Mouse (Mus musculus) neural tube, embryonic 12.5 days (tissue): ENCODE results near the gene Glipr2. TPM values are rescaled to one million over a fixed set of nuclear protein-coding genes. Genes with fewer than 3 reads are reported as not detected.
A peak's percentile ranks its signal among the peaks of the same experiment; 100 is the strongest.

Source experiments
- ATAC-seq: fragments of 200-750 bp; cut with Nextera tagmentation; 2 replicates; pipeline ENCODE4 v1.8.0; 2017; ENCODE audit warnings: low read depth, mild to moderate bottlenecking, moderate TSS enrichment, moderate library complexity; ENCODE audit not compliant: low FRiP score
- H3K27ac ChIP-seq: fragments of 300-500 bp; sonication (generic); 2 replicates; pipeline ENCODE4 v1.5.1; 2016
- H3K27me3 ChIP-seq: fragments of 300-500 bp; sonication (generic); replicated peaks from 2 replicates; pipeline ENCODE4 v1.6.1; 2016; ENCODE audit warnings: mild to moderate bottlenecking
- H3K36me3 ChIP-seq: fragments of 300-500 bp; sonication (generic); 2 replicates; pipeline ENCODE4 v1.6.1; 2016; ENCODE audit warnings: mild to moderate bottlenecking
- H3K4me1 ChIP-seq: fragments of 300-500 bp; sonication (generic); 2 replicates; pipeline ENCODE4 v1.6.1; 2016
- H3K4me2 ChIP-seq: fragments of 300-500 bp; sonication (generic); replicated peaks from 2 replicates; pipeline ENCODE4 v1.6.1; 2016; ENCODE audit warnings: mild to moderate bottlenecking
- H3K4me3 ChIP-seq: fragments of 300-500 bp; sonication (generic); 2 replicates; pipeline ENCODE4 v1.5.1; 2016
- H3K9ac ChIP-seq: fragments of 300-500 bp; sonication (generic); 2 replicates; pipeline ENCODE4 v1.6.1; 2016; ENCODE audit warnings: mild to moderate bottlenecking
- H3K9me3 ChIP-seq: fragments of 300-500 bp; sonication (generic); 2 replicates; pipeline ENCODE4 v1.6.1; 2016; ENCODE audit warnings: mild to moderate bottlenecking
- WGBS: fragments of 180-500 bp; shearing (Covaris S2); methylation state at CpG from one replicate; pipeline ENCODE4 v1.1.7; 2016; 5-methylcytosine and 5-hydroxymethylcytosine counted together
- polyA plus RNA-seq: library from polyadenylated mRNA; unstranded; fragments of >200 nt; fragmentation: Nextera tagmentation; extraction: Ambion mirVana; gene quantifications from 2 replicates; pipeline ENCODE4 v1.2.1, GENCODE M21; 2016

Gene Glipr2
- polyA plus RNA-seq, 1 experiment from 2014 or later: 95.7 TPM

DNA sequence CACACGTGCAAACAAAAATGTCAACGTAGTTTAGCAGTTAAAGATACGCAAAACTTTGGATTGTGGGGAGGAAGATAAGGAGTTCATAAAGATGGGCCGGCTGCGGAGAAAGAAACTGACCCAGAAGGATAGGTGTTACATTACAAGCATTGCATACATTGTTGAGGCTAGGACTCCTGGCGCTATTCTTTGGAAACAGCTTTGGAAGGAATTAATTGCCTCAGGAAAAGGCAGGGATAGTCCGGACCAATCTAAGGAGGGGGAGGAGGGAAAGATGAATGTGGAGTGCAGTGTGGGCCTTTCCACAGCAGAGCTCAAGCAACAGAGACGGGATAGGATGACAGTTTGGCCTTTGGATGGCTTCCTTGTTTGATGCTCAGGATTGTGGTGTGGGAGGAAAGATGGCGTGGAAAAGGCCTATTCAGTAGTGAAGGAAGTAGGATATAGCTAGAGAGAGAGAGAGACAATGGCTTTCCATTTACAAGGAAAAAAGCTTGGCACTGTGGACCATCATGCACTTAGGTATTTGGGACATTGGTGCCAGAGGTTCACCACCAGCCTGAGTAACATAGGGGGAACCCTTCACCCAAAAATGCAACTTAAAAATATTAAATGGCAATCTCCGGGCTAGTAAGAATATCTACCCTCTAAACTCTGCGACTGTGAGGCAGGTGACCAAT lies 56.3 kb downstream of the Glipr2 start:
- no peak for ATAC-seq
- 0 out of 2 replicates have a peak, but pooled peaks cover 1% of the 10 kb centered on the region for H3K36me3 ChIP-seq
- H3K9me3 ChIP-seq: no peaks in the 10 kb centered on the region
- H3K9ac ChIP-seq: peak overlapping the region; percentile 95
- 28% methylated on average over 11 of the region's 11 CpGs for WGBS
- H3K27ac ChIP-seq: no peak overlapping the region
- peak overlapping the region; percentile 98 for H3K4me2 ChIP-seq
- H3K4me3 ChIP-seq: peak overlapping the region; percentile 99
- peaks cover 18% of the 10 kb centered on the region for H3K4me1 ChIP-seq
- H3K27me3 ChIP-seq: no peaks in the 10 kb centered on the region

DNA sequence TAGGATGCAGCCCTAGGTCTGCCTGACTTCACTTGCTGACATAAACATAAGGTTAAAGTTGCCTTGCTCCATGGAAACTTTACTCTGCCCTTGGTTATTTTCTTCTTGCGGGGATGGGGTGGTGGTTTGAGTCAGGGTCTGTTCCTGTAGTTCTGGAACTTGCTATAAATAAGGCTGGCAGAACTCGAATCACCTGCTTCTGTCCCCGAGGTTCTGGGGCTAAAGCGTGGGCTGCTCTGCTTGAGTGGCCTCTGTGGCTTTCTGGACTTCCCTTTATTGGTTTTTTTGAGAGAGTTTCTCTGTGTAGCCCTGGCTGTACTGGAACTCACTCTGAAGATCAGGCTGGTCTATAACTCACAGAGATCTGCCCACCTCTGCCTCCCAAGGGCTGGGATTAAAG lies 58.9 kb downstream of the Glipr2 start:
- WGBS: 95% methylated on average over 4 of the region's 4 CpGs
- H3K27ac ChIP-seq: no peak overlapping the region
- no peaks in the 10 kb centered on the region for H3K9me3 ChIP-seq
- H3K9ac ChIP-seq: no peak overlapping the region
- H3K36me3 ChIP-seq: peaks cover 26% of the 10 kb centered on the region
- H3K4me1 ChIP-seq: peaks cover 18% of the 10 kb centered on the region
- ATAC-seq: no peak
- no peak overlapping the region for H3K4me3 ChIP-seq
- H3K27me3 ChIP-seq: no peaks in the 10 kb centered on the region
- H3K4me2 ChIP-seq: no peak overlapping the region

DNA sequence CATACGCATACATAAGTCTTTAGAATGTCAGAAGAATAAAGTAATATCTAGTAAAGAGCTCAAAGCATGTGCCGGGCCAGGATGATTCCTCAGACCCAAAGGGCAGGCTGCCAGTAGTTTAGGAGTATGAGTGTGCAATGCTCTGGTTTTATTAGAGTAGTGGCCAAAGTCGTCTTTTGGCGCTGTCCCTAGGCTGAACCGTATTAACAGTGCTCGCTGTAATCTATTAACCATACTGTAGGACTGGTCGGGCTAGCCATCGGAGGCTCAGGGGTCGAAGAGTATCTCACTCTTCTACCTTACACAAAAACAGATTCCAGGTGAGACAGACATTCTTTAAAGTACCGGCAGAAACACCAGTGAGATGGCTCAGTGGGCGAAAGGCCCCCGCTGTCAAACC lies 59.6 kb downstream of the Glipr2 start:
- ATAC-seq: no peak
- no peaks in the 10 kb centered on the region for H3K9me3 ChIP-seq
- no peak overlapping the region for H3K27ac ChIP-seq
- WGBS: 96% methylated on average over 12 of the region's 12 CpGs
- H3K4me1 ChIP-seq: peaks cover 17% of the 10 kb centered on the region
- H3K4me3 ChIP-seq: no peak overlapping the region
- no peak overlapping the region for H3K9ac ChIP-seq
- no peaks in the 10 kb centered on the region for H3K27me3 ChIP-seq
- no peak overlapping the region for H3K4me2 ChIP-seq
- peaks cover 34% of the 10 kb centered on the region for H3K36me3 ChIP-seq

DNA sequence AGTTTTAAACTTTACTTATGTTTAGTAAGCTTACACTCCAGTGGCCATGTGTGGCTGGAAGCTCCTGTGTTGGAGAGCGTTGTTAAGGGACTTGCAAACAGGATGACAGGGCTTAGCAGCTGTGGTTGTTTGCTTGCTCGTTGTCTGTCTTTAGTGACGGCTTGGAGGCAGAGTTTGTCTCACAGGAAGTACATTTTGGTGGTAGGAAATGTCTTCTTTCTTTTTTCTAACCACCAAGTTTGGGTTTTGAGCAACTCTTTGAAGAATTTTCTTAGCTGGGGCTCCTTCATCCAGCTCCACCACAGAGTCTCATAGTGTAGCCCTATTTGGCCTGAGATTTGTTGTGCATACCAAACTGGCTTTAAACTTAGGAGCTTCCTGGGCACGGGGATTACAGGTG lies 65.1 kb downstream of the Glipr2 start:
- H3K9ac ChIP-seq: no peak overlapping the region
- peaks cover 84% of the 10 kb centered on the region for H3K36me3 ChIP-seq
- no peaks in the 10 kb centered on the region for H3K4me1 ChIP-seq
- WGBS: 86% methylated on average over 4 of the region's 4 CpGs
- ATAC-seq: no peak
- H3K4me2 ChIP-seq: no peak overlapping the region
- H3K27ac ChIP-seq: no peak overlapping the region
- H3K27me3 ChIP-seq: no peaks in the 10 kb centered on the region
- no peaks in the 10 kb centered on the region for H3K9me3 ChIP-seq
- H3K4me3 ChIP-seq: no peak overlapping the region

DNA sequence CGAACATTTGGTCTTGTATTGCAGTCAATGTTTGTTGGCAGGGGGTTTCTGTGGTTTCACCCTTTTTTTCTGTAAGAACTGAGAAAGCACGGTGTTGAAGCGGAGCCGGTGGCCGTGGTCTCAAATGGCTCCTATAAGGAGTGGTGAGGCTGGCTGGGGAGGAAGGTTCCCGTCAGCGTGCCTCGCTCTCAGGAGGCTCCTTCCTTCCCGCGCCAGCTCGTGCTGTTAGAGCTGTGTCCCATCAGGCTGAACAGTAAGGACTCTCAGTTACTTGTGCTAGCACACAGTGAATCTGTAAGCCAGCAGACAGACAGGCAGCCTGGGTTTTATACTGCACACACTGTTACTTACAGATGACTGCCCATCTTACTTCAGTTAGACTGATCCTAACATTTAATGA lies 65.6 kb downstream of the Glipr2 start:
- WGBS: 95% methylated on average over 11 of the region's 11 CpGs
- H3K27me3 ChIP-seq: no peaks in the 10 kb centered on the region
- peaks cover 89% of the 10 kb centered on the region for H3K36me3 ChIP-seq
- no peak overlapping the region for H3K4me2 ChIP-seq
- no peaks in the 10 kb centered on the region for H3K4me1 ChIP-seq
- no peak overlapping the region for H3K27ac ChIP-seq
- no peak overlapping the region for H3K4me3 ChIP-seq
- no peak for ATAC-seq
- no peak overlapping the region for H3K9ac ChIP-seq
- H3K9me3 ChIP-seq: no peaks in the 10 kb centered on the region

DNA sequence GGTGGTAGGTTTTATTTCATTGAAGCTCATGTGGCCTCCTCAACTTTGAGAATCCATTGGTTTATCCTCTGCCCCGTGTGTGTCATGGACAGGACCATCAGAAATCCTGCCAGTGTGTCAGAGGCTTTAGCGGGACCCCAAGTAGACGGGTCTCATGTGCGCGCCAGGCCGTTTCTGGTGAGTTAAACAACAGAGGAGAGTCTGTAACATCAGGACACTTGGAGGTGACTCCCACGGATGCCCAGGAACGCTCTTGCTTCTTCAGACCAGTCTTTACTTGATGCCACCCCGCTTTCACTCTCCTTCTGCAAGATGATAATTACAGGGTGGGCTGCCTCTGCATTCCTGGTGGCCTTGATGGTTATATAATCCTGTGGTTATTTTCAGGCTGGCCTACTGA lies 66.5 kb downstream of the Glipr2 start:
- Histone ChIP-seq H3K27me3 (no peaks in the 10 kb centered on the region), H3K36me3 (peaks cover 95% of the 10 kb centered on the region)
- no peak for ATAC-seq

DNA sequence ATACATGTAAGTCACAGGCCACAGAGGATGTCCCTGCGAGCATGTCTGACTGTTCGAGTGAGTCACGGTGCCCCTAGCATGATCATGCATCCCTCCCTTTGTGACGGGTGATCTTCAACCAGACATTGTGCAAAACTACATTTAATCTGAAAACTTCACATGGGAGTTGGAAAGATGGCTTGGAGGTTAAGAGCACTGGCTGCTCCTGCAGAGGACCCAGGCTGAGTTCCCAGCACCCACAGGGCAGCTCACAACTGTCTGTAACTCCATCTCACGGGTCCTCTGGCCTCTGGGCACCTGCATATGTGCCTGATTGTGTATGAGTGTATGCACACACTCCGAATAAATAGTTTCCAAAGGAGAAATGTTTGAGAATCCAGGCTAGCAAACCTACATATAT lies 67.0 kb downstream of the Glipr2 start:
- Histone ChIP-seq H3K27ac (no peak overlapping the region), H3K4me2 (no peak overlapping the region), H3K27me3 (no peaks in the 10 kb centered on the region), H3K9me3 (no peaks in the 10 kb centered on the region), H3K9ac (no peak overlapping the region), H3K4me3 (no peak overlapping the region), H3K36me3 (peaks cover 95% of the 10 kb centered on the region), H3K4me1 (no peaks in the 10 kb centered on the region)
- no peak for ATAC-seq
- WGBS: 97% methylated on average over 6 of the region's 6 CpGs

More for the DNA sequence above, 66.5 kb downstream of the Glipr2 start:
- 95% methylated on average over 9 of the region's 9 CpGs for WGBS
- H3K9me3 ChIP-seq: no peaks in the 10 kb centered on the region
- no peak overlapping the region for H3K9ac ChIP-seq
- H3K4me2 ChIP-seq: no peak overlapping the region
- H3K27ac ChIP-seq: no peak overlapping the region
- H3K4me3 ChIP-seq: no peak overlapping the region
- no peaks in the 10 kb centered on the region for H3K4me1 ChIP-seq

DNA sequence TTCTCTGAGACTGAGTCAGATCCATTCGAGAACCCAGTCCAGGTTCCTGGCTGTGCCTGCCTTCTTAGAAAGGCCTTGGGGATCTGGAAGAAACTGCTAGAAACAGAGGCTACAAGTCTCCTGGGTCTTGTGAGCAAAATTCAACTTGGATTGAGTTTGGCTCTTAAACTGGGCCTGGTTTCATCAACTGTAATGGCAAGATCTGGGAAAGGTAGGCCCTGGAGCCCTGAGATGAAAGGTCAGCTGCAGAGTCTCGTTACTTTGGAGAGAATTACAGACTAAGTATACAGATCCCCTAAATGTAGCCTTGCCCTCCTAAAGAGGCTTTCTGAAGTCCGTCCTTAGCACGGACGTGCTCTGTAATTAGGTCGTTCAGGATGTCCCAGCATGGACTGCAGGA lies 68.4 kb downstream of the Glipr2 start:
- Histone ChIP-seq H3K4me1 (no peaks in the 10 kb centered on the region), H3K9me3 (no peaks in the 10 kb centered on the region), H3K4me3 (no peak overlapping the region), H3K36me3 (peaks cover 95% of the 10 kb centered on the region), H3K9ac (no peak overlapping the region), H3K27me3 (no peaks in the 10 kb centered on the region), H3K4me2 (no peak overlapping the region), H3K27ac (no peak overlapping the region)
- ATAC-seq: no peak
- 91% methylated on average over 6 of the region's 6 CpGs for WGBS

Other genes with a start within 250 kb of the Glipr2 start
- not detected in 2 replicates for gene Olfr71, start 247.1 kb upstream of the Glipr2 start, polyA plus RNA-seq
- 0.22 TPM in 1 of 2 replicates, not detected in the other for gene Hrct1, start 230.2 kb upstream of the Glipr2 start, polyA plus RNA-seq
- gene Spaar, start 227.4 kb upstream of the Glipr2 start, polyA plus RNA-seq: not detected in 2 replicates
- not detected in 2 replicates for gene Olfr159, start 186.4 kb upstream of the Glipr2 start, polyA plus RNA-seq
- not detected in 2 replicates for gene Olfr156, start 133.5 kb upstream of the Glipr2 start, polyA plus RNA-seq
- gene Olfr157, start 117.2 kb upstream of the Glipr2 start, polyA plus RNA-seq: not detected in 2 replicates
- not detected in 2 replicates for gene Olfr155, start 105.8 kb upstream of the Glipr2 start, polyA plus RNA-seq
- 13.6 and 15.1 TPM in 2 replicates for gene Reck, start 81.9 kb upstream of the Glipr2 start, polyA plus RNA-seq
- gene Ccin, start 26.1 kb downstream of the Glipr2 start, polyA plus RNA-seq: not detected in 2 replicates
- 277 and 293 TPM in 2 replicates for gene Clta, start 47.1 kb downstream of the Glipr2 start, polyA plus RNA-seq
- gene Gne, start 126.8 kb downstream of the Glipr2 start, polyA plus RNA-seq: 21.8 and 27.4 TPM in 2 replicates